Mouse (Mus musculus) lung, adult 2 months (tissue): Measurements from ENCODE around the gene Rpl10a.
"Not testable (repeated sequence)": the region's sequence is repeated elsewhere in the genome, so short reads cannot be mapped to it uniquely, and the experiment has no call there.

Source experiments
- CTCF ChIP-seq: fragments of 200-500 bp; IDR thresholded peaks from 2 replicates; pipeline ENCODE4 v1.5.1; 2011; ENCODE audit warnings: mild to moderate bottlenecking, low read length, control low read depth; ENCODE audit not compliant: insufficient read depth
- POLR2A ChIP-seq: fragments of 200-500 bp; IDR thresholded peaks from 2 replicates; pipeline ENCODE4 v1.6.1; 2011; ENCODE audit warnings: low read depth, mild to moderate bottlenecking, control low read depth, low read length, borderline replicate concordance; ENCODE audit errors: extremely low read depth

DNA sequence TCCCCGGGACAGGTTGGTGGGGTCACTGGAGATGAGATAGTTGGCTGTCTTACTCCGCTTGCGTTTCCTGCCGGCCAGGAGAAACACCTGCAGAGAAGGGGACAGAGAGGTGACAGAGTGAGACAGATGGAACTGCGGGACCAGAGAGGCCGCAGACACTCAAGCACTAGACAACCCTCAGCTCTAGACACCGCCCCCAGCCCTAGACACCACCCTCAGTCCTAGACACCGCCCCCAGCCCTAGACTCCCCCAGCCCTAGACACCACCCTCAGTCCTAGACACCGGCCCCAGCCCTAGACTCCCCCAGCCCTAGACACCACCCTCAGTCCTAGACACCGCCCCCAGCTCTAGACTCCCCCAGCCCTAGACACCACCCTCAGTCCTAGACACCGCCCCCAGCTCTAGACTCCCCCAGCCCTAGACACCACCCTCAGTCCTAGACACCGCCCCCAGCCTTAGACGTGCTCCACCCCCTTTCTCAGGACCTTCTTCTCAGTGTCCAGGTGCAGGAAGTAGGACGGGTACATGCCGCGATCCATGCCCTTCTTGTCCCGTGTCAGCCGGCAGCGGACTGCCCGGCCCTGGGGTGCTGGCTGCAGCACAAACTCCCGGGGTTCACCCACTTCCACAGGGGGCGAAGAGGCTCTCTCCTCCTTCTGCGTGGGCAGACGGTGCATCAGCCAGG is 30.4 kb downstream of the Rpl10a start:
- TF ChIP-seq CTCF, POLR2A: not testable (repeated sequence)
